Mouse (Mus musculus) granulocyte monocyte progenitor cell, adult 5-6 weeks (primary cell): ENCODE measurements around the gene Dcdc2b. TPM values are rescaled to one million over a fixed set of nuclear protein-coding genes. Genes with fewer than 3 reads are reported as not detected.

Experiments used
- ATAC-seq: replicated peaks from 2 replicates; pipeline ENCODE4 v1.8.0; 2016; ENCODE audit warnings: mild to moderate bottlenecking, moderate TSS enrichment, inconsistent platforms; ENCODE audit not compliant: poor library complexity, severe bottlenecking
- total RNA-seq, 2 experiments: library from RNA; stranded (forward) in 1 of 2; stranded (reverse) in 1 of 2; fragments of 200-712, 200-1000 nt in 1 of 2; fragments of >200 nt in 1 of 2; fragmentation: Nextera tagmentation in 1 of 2; gene quantifications; 2 replicates each; pipeline ENCODE4 v1.2.3; 2014 to 2017

The Dcdc2b gene
- total RNA-seq, 2 experiments from 2014 or later = 4.0 TPM; not detected in 1

GRCm38 (mm10) chr4:129584370-129584769 is 29.7 kb downstream of the Dcdc2b start:
- 0 out of 2 replicates have a peak, but pooled peaks have one; percentile 10 for ATAC-seq

- no peak for ATAC-seq
These were observed 31.8 kb downstream of the Dcdc2b start for GRCm38 (mm10) chr4:129582251-129582650.

- no peak for ATAC-seq
These were observed 33.7 kb downstream of the Dcdc2b start for GRCm38 (mm10) chr4:129580347-129580746.

- ATAC-seq = peak; percentile 18; the same call in 1 of the 2 replicates
These were observed 35.6 kb downstream of the Dcdc2b start, which contains the start of gene Fam167b for GRCm38 (mm10) chr4:129578466-129578865. Gene Fam167b, minus strand, starts transcription at chr4:129578549.

GRCm38 (mm10) chr4:129577688-129578087 is 36.4 kb downstream of the Dcdc2b start:
- no peak for ATAC-seq

GRCm38 (mm10) chr4:129576863-129577491 is 37.1 kb downstream of the Dcdc2b start:
- ATAC-seq = peak; percentile 60

- ATAC-seq = peak; percentile 77
These were observed 38.7 kb downstream of the Dcdc2b start for GRCm38 (mm10) chr4:129575171-129575844.

GRCm38 (mm10) chr4:129573430-129573829 is 40.6 kb downstream of the Dcdc2b start, which contains the start of gene Lck:
Gene Lck, minus strand, starts transcription at chr4:129573641.
- no peak for ATAC-seq

- no peak for ATAC-seq
These were observed 41.0 kb downstream of the Dcdc2b start for GRCm38 (mm10) chr4:129573093-129573370.

- no peak for ATAC-seq
These were observed 41.6 kb downstream of the Dcdc2b start for GRCm38 (mm10) chr4:129572236-129573092.

- ATAC-seq = no peak
These were observed 42.4 kb downstream of the Dcdc2b start for GRCm38 (mm10) chr4:129571551-129572084.

GRCm38 (mm10) chr4:129570028-129570427 is 44.0 kb downstream of the Dcdc2b start:
- no peak for ATAC-seq

- ATAC-seq = no peak
These were observed 45.7 kb downstream of the Dcdc2b start for GRCm38 (mm10) chr4:129568366-129568765.

- ATAC-seq = no peak
These were observed 48.9 kb downstream of the Dcdc2b start for GRCm38 (mm10) chr4:129565139-129565538.

- ATAC-seq = no peak
These were observed 50.3 kb downstream of the Dcdc2b start for GRCm38 (mm10) chr4:129563718-129564117.

- ATAC-seq = no peak
These were observed 52.9 kb downstream of the Dcdc2b start for GRCm38 (mm10) chr4:129561184-129561583.

Other genes with a start within 250 kb of the Dcdc2b start
- gene Zbtb8a, start 236.1 kb downstream of the Dcdc2b start, total RNA-seq (2014; fragmentation: Nextera tagmentation) = 0.30 and 5.4 TPM in 2 replicates
- 6.9 and 7.6 TPM in 2 replicates for gene Zbtb8a, start 236.1 kb downstream of the Dcdc2b start, total RNA-seq (2017)
- not detected in 2 replicates for gene Zbtb8b, start 173.4 kb downstream of the Dcdc2b start, total RNA-seq (2014; fragmentation: Nextera tagmentation)
- not detected in 2 replicates for gene Zbtb8b, start 173.4 kb downstream of the Dcdc2b start, total RNA-seq (2017)
- 14.7 and 32.8 TPM in 2 replicates for gene Bsdc1, start 152.7 kb downstream of the Dcdc2b start, total RNA-seq (2014; fragmentation: Nextera tagmentation)
- 17.9 and 23.1 TPM in 2 replicates for gene Bsdc1, start 152.7 kb downstream of the Dcdc2b start, total RNA-seq (2017)
- not detected in 2 replicates for gene Tssk3, start 123.2 kb downstream of the Dcdc2b start, total RNA-seq (2014; fragmentation: Nextera tagmentation)
- gene Tssk3, start 123.2 kb downstream of the Dcdc2b start, total RNA-seq (2017) = not detected in 2 replicates
- gene Fam229a, start 123.1 kb downstream of the Dcdc2b start, total RNA-seq (2014; fragmentation: Nextera tagmentation) = not detected in 2 replicates
- gene Fam229a, start 123.1 kb downstream of the Dcdc2b start, total RNA-seq (2017) = not detected in 2 replicates
- 27.6 and 45.5 TPM in 2 replicates for gene Marcksl1, start 100.7 kb downstream of the Dcdc2b start, total RNA-seq (2014; fragmentation: Nextera tagmentation)
- 28.4 and 29.9 TPM in 2 replicates for gene Marcksl1, start 100.7 kb downstream of the Dcdc2b start, total RNA-seq (2017)
- 109 and 142 TPM in 2 replicates for gene Hdac1, start 71.5 kb downstream of the Dcdc2b start, total RNA-seq (2014; fragmentation: Nextera tagmentation)
- gene Hdac1, start 71.5 kb downstream of the Dcdc2b start, total RNA-seq (2017) = 62.6 and 74.9 TPM in 2 replicates
- gene Lck, start 40.6 kb downstream of the Dcdc2b start, total RNA-seq (2014; fragmentation: Nextera tagmentation) = 0.15 and 5.8 TPM in 2 replicates
- gene Lck, start 40.6 kb downstream of the Dcdc2b start, total RNA-seq (2017) = 2.5 and 4.8 TPM in 2 replicates
- not detected in 2 replicates for gene Fam167b, start 35.7 kb downstream of the Dcdc2b start, total RNA-seq (2014; fragmentation: Nextera tagmentation)
- not detected in 2 replicates for gene Fam167b, start 35.7 kb downstream of the Dcdc2b start, total RNA-seq (2017)
- gene Eif3i, start 13.6 kb downstream of the Dcdc2b start, total RNA-seq (2014; fragmentation: Nextera tagmentation) = 335 and 353 TPM in 2 replicates
- gene Eif3i, start 13.6 kb downstream of the Dcdc2b start, total RNA-seq (2017) = 257 and 296 TPM in 2 replicates
- 68.9 and 102 TPM in 2 replicates for gene Tmem234, start 13.6 kb downstream of the Dcdc2b start, total RNA-seq (2014; fragmentation: Nextera tagmentation)
- 73.9 and 74.9 TPM in 2 replicates for gene Tmem234, start 13.6 kb downstream of the Dcdc2b start, total RNA-seq (2017)
- gene Iqcc, start 4.8 kb upstream of the Dcdc2b start, total RNA-seq (2014; fragmentation: Nextera tagmentation) = 22.0 and 26.0 TPM in 2 replicates
- 15.0 and 15.7 TPM in 2 replicates for gene Iqcc, start 4.8 kb upstream of the Dcdc2b start, total RNA-seq (2017)
- 44.7 and 57.5 TPM in 2 replicates for gene Ccdc28b, start 9.7 kb upstream of the Dcdc2b start, total RNA-seq (2014; fragmentation: Nextera tagmentation)
- 53.4 and 65.8 TPM in 2 replicates for gene Ccdc28b, start 9.7 kb upstream of the Dcdc2b start, total RNA-seq (2017)
- gene Txlna, start 26.8 kb upstream of the Dcdc2b start, total RNA-seq (2014; fragmentation: Nextera tagmentation) = 40.9 and 50.2 TPM in 2 replicates
- 106 and 107 TPM in 2 replicates for gene Txlna, start 26.8 kb upstream of the Dcdc2b start, total RNA-seq (2017)
- gene Kpna6, start 58.5 kb upstream of the Dcdc2b start, total RNA-seq (2014; fragmentation: Nextera tagmentation) = 41.0 and 61.4 TPM in 2 replicates
- 20.4 and 26.4 TPM in 2 replicates for gene Kpna6, start 58.5 kb upstream of the Dcdc2b start, total RNA-seq (2017)
- gene Tmem39b, start 82.6 kb upstream of the Dcdc2b start, total RNA-seq (2014; fragmentation: Nextera tagmentation) = 15.8 and 44.1 TPM in 2 replicates
- gene Tmem39b, start 82.6 kb upstream of the Dcdc2b start, total RNA-seq (2017) = 6.2 and 12.2 TPM in 2 replicates
- gene Khdrbs1, start 128.0 kb upstream of the Dcdc2b start, total RNA-seq (2014; fragmentation: Nextera tagmentation) = 98.7 and 104 TPM in 2 replicates
- gene Khdrbs1, start 128.0 kb upstream of the Dcdc2b start, total RNA-seq (2017) = 82.8 and 84.2 TPM in 2 replicates
- 277 and 304 TPM in 2 replicates for gene Ptp4a2, start 197.0 kb upstream of the Dcdc2b start, total RNA-seq (2014; fragmentation: Nextera tagmentation)
- 345 and 391 TPM in 2 replicates for gene Ptp4a2, start 197.0 kb upstream of the Dcdc2b start, total RNA-seq (2017)